Mouse (Mus musculus): ENCODE measurements around the gene Gm17542. TPM values are rescaled to one million over a fixed set of nuclear protein-coding genes. Genes with fewer than 3 reads are reported as not detected.

Gene Gm17542
- polyA plus RNA-seq, 1 experiment from 2014 or later: not detected

DNA sequence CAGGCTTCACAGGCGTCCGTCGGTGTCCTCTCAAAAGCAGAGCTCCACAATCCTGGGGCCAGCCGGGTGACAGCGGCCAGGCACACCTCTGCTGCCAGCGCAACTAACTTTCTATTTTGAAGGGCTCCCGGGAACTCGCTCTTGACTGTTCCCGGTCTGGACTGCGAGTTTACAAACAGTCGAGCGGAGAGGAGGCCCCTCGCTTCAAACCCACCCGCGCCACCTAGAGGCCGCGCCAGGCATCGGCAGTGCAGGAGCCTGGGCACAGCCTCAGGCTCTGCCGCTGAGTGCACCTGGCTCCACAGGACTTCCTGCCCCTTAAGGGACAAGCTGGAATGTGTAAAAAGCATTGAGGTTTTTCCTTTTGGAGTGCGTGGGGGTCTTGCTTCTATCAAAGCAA, 42.5 kb downstream of the Gm17542 start, which contains the start of gene Edar:
TSS of gene Edar (minus strand) at position 122 of the 400 bp plus-strand sequence.
- Histone ChIP-seq H3K27me3 (0 out of 2 replicates have a peak, but pooled peaks cover 2% of the 10 kb centered on the region), H3K27ac (no peak within 1 kb of the TSS), H3K4me1 (replicated peaks) (no peaks in the 10 kb centered on the region; the same call in 1 of the 2 replicates), H3K4me3 (replicated peaks) (peak within 1 kb of the TSS; percentile 39), H3K9me3 (replicated peaks) (no peaks in the 10 kb centered on the region), H3K4me2 (peak within 1 kb of the TSS; percentile 53), H3K9ac (no peak within 1 kb of the TSS), H3K36me3 (no peaks in the 10 kb centered on the region)
- ATAC-seq (ENCODE audit: low read depth) (no peak), DNase-seq (peak; percentile 29)
- WGBS (ENCODE audit: insufficient replicate concordance): 4% methylated on average over 20 of the region's 20 CpGs

DNA sequence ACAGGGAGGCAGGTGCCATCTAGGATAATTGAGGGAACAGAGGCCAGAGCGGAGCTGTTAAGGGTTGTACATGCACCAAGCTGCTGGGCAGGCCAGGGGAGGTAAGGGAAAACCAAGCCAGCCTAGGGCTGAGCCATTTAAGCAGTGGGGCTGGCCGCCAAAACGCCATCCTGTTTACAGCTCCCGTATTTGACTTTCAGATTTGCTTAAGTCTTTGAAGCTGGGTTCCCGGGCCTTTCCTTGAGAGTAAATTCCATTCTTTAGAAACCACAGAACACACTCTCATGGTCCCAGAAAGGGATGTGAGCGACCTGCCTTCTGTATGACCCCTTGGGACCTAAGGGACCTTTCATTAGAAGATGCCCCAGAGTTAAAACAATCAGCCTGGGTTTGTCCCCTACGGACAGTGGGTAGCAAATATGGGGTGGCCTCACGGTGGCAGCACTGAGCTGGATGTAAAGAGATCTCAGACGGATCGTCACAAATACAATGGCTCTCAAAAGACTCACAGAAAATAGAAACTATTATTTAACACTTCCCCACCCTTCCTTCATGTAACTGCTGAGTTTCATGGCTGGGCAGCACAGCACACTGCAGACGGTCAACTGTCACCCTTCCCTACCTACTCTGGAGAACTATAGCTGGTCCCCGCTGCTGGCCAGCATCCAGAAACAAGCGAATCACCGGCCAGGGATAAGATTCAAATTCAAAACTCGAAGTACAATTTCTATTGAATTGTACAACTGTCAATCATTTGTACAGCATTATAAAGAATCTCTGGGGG, 44.5 kb downstream of the Gm17542 start:
- H3K36me3 ChIP-seq: no peaks in the 10 kb centered on the region
- no peak overlapping the region for H3K9ac ChIP-seq
- no peaks in the 10 kb centered on the region for H3K9me3 ChIP-seq (replicated peaks)
- H3K27me3 ChIP-seq: 0 out of 2 replicates have a peak, but pooled peaks cover 2% of the 10 kb centered on the region
- WGBS (ENCODE audit: insufficient replicate concordance): 34% methylated on average over 15 of the region's 15 CpGs
- ATAC-seq (ENCODE audit: low read depth): no peak
- peak; percentile 2 for DNase-seq
- H3K4me2 ChIP-seq: no peak overlapping the region
- no peak overlapping the region for H3K4me3 ChIP-seq (replicated peaks)
- H3K27ac ChIP-seq: no peak overlapping the region
- H3K4me1 ChIP-seq (replicated peaks): no peaks in the 10 kb centered on the region; the same call in 1 of the 2 replicates

DNA sequence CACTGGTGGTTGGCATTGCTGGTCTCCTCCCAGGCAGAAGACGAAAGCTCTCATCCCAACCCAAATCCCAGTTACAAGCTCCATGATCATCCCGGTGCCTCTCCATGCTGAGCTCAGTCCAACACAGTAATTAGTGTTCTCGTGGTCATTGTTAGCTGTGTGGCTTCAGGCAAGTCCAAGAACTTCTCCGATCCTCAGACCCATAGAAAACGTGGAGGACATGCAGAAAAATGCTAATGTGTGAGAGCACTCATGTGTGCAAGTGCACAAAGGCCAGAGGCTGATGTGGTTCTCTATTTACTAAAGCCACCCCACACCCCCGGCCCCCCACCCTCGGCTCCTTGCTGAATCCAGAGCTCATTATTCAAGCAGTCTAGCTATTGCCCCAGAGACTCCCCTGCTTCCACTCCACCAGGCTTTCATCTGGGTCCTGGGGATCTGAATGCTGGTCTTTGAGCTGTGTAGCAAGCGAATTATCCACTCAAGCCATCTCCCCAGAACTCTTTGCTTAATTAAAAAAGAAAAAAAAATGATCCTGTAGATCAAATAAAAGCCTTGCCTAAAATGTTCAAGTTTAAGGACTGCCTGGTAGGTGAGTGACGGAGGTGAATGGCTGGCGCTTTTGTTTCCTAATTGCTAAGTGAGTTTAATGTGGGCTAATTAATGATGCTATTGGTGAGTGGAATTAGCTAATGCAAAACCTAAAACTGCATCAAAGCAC, 45.3 kb downstream of the Gm17542 start:
- no peaks in the 10 kb centered on the region for H3K9me3 ChIP-seq (replicated peaks)
- DNase-seq (no peak), ATAC-seq (ENCODE audit: low read depth) (no peak)
- H3K4me3 ChIP-seq (replicated peaks): no peak overlapping the region
- WGBS (ENCODE audit: insufficient replicate concordance): 56% methylated on average over 10 of the region's 10 CpGs
- H3K9ac ChIP-seq: no peak overlapping the region
- H3K27me3 ChIP-seq: 0 out of 2 replicates have a peak, but pooled peaks cover 2% of the 10 kb centered on the region
- H3K27ac ChIP-seq: no peak overlapping the region
- H3K4me2 ChIP-seq: no peak overlapping the region
- H3K36me3 ChIP-seq: no peaks in the 10 kb centered on the region
- no peaks in the 10 kb centered on the region; the same call in 1 of the 2 replicates for H3K4me1 ChIP-seq (replicated peaks)

DNA sequence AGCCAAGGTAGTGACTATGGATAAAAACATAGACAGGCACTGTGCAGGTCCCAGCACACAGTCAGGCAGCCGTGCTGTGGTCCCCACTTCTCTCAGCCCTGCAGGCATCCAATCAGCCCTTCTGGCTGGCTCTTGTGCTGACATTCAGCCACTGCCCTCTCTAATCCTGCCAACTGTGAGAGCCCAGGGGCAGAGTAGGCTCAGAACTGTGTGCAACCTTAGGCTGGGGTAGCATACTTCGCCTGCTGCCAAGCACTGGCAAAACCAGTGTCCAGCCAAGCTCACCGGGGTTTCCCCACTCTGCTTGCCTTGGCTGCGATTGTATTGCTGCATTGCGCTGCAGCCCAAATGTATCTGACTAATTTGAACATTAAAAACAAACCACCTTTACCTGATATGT, 54.1 kb downstream of the Gm17542 start:
- H3K4me3 ChIP-seq (replicated peaks): no peak overlapping the region
- no peak overlapping the region for H3K9ac ChIP-seq
- H3K27ac ChIP-seq: no peak overlapping the region
- ATAC-seq (ENCODE audit: low read depth) (no peak), DNase-seq (no peak)
- H3K4me2 ChIP-seq: no peak overlapping the region
- H3K27me3 ChIP-seq: no peaks in the 10 kb centered on the region
- no peaks in the 10 kb centered on the region for H3K36me3 ChIP-seq
- H3K9me3 ChIP-seq (replicated peaks): no peaks in the 10 kb centered on the region
- WGBS (ENCODE audit: insufficient replicate concordance): 69% methylated on average over 5 of the region's 5 CpGs
- no peaks in the 10 kb centered on the region for H3K4me1 ChIP-seq (replicated peaks)

Other genes with a start within 250 kb of the Gm17542 start
- gene Ccdc138, start 220.3 kb downstream of the Gm17542 start, polyA plus RNA-seq (2015; fragmentation: Nextera tagmentation; extraction: Ambion mirVana): 3.0 and 3.3 TPM in 2 replicates
- gene Edar, start 42.6 kb downstream of the Gm17542 start, polyA plus RNA-seq (2015; fragmentation: Nextera tagmentation; extraction: Ambion mirVana): not detected in 2 replicates
- not detected in 2 replicates for gene Sh3rf3, start 95.1 kb upstream of the Gm17542 start, polyA plus RNA-seq (2015; fragmentation: Nextera tagmentation; extraction: Ambion mirVana)